Mouse (Mus musculus) brain, embryonic 14.5 days (tissue): Measurements from ENCODE around the gene Tbc1d5.

Source experiments
- CTCF ChIP-seq: fragments of 200-500 bp; IDR thresholded peaks from 2 replicates; pipeline ENCODE4 v1.5.1; 2012; ENCODE audit warnings: inconsistent platforms, mild to moderate bottlenecking, moderate library complexity, borderline replicate concordance; ENCODE audit not compliant: insufficient read depth, insufficient read length; ENCODE audit errors: extremely low read depth
- POLR2A ChIP-seq: fragments of 200-500 bp; IDR thresholded peaks from 2 replicates; pipeline ENCODE4 v1.6.1; 2012; ENCODE audit warnings: mild to moderate bottlenecking, inconsistent platforms, borderline replicate concordance; ENCODE audit not compliant: poor library complexity, insufficient read depth, insufficient read length, severe bottlenecking; ENCODE audit errors: extremely low read depth

DNA sequence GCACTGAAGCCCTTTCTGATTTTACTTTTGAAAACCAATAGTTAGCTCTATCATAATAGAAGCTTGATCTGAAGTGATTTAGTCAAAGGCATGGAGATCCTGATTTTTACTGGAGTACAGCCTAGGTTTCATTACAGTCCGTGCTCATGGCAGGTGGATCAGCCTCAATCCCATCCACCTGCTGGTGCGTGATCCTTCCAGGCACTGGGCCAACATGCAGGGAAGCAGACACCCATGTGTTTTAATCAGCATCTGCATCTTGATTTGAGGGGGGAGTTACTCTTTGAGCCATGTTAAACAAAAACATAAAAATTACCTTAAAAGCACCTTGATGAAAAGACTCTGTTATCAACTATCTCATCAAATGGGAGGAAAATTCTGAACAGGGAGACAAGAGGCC, 16.4 kb upstream of the Tbc1d5 start:
- no peak for TF ChIP-seq POLR2A
- TF ChIP-seq CTCF = no peak
